Mouse (Mus musculus): Measurements from ENCODE around the gene Nxpe5. TPM values are rescaled to one million over a fixed set of nuclear protein-coding genes. Genes with fewer than 3 reads are reported as not detected.

The Nxpe5 gene
- polyA plus RNA-seq, 1 experiment from 2014 or later, result not detected

DNA sequence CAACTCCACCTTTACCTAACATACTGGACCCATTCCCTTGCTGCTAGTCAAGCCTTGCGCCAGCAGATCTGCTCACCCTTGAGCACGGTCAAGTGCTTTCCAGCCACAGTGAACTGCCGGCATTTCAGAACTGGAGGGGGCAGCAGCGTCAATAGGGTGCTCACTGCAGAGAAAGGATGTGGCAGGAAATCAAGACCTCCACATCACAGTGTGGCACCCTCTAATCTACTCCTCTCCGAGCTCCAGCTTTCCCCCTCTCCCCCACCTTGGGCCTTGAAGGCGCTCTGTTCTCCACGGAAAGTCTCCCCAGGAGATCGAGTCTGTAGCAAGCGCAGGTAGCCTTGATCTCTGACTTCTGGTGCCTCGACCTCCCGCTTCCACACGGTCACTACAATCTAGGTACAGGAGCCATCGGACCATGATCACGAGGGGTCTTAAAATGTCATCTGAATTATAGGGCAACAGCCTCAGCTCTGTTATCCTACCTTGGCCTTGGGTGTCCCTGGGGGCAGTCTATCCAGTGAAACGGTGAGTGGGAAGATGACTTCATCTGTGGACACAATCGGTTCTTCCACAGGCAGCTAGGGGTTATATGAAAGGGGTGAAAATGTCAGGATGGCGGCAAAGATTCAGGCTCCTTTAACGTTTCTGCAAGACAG, 37.0 kb downstream of the Nxpe5 start:
- Histone ChIP-seq H3K9ac (peak overlapping the region; percentile 97), H3K27me3 (replicated peaks) (no peaks in the 10 kb centered on the region), H3K4me1 (replicated peaks) (peaks cover 57% of the 10 kb centered on the region), H3K4me2 (peak overlapping the region; percentile 99), H3K27ac (ENCODE audit: poor library complexity, severe bottlenecking) (no peak overlapping the region), H3K4me3 (peak overlapping the region; percentile 95), H3K9me3 (replicated peaks) (no peaks in the 10 kb centered on the region), H3K36me3 (peaks cover 52% of the 10 kb centered on the region)
- ATAC-seq (ENCODE audit: insufficient number of reproducible peaks, low FRiP score), result no peak
- WGBS, result 56% methylated on average over 18 of the region's 18 CpGs

- peak within 1 kb of the TSS; percentile 99 for H3K4me2 ChIP-seq
- whole genome bisulfite sequencing, result under 1% methylated on average over 70 of the region's 71 CpGs
- peak within 1 kb of the TSS; percentile 67 for H3K27ac ChIP-seq (ENCODE audit: poor library complexity, severe bottlenecking)
- H3K27me3 ChIP-seq (replicated peaks), result no peaks in the 10 kb centered on the region
- peaks cover 48% of the 10 kb centered on the region for H3K36me3 ChIP-seq
- peaks cover 53% of the 10 kb centered on the region for H3K4me1 ChIP-seq (replicated peaks)
- H3K4me3 ChIP-seq, result peak within 1 kb of the TSS; percentile 95
- H3K9ac ChIP-seq, result peak within 1 kb of the TSS; percentile 97
- ATAC-seq (ENCODE audit: insufficient number of reproducible peaks, low FRiP score), result peak; percentile 89
- H3K9me3 ChIP-seq (replicated peaks), result no peaks in the 10 kb centered on the region
These were observed 37.8 kb downstream of the Nxpe5 start, which contains the start of gene BC037034 for GRCm38 (mm10) chr5:138263260-138264206. BC037034 (minus strand) TSS chr5:138264033.

- no peak for ATAC-seq (ENCODE audit: insufficient number of reproducible peaks, low FRiP score)
- WGBS, result 13% methylated on average over 6 of the region's 6 CpGs
- Histone ChIP-seq H3K4me3 (peak overlapping the region; percentile 95), H3K9me3 (replicated peaks) (no peaks in the 10 kb centered on the region), H3K4me2 (peak overlapping the region; percentile 99), H3K36me3 (peaks cover 42% of the 10 kb centered on the region), H3K27ac (ENCODE audit: poor library complexity, severe bottlenecking) (no peak overlapping the region), H3K9ac (peak overlapping the region; percentile 97), H3K27me3 (replicated peaks) (no peaks in the 10 kb centered on the region), H3K4me1 (replicated peaks) (peaks cover 48% of the 10 kb centered on the region)
These were observed 38.5 kb downstream of the Nxpe5 start for GRCm38 (mm10) chr5:138264207-138264578.

DNA sequence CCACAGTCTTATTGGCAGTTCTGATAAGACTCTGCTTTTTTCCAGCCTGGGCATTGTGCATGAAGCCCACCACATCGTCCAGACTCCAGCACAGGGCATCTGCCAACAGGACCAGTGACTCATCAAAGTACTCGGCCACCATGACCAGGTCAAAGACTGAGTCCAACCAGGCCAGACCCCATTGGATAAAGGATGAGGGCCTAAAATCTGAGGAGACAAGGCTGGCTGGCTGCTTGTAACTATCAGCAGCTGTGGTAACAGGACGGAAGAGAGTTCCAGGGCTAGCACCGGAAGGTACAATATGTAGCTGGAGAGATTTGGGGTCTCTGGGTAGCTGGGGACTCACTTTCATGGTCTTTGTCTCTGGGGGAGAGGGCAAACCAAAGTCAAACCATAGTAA, 40.0 kb downstream of the Nxpe5 start:
- Histone ChIP-seq H3K9me3 (replicated peaks) (no peaks in the 10 kb centered on the region), H3K9ac (no peak overlapping the region), H3K4me3 (no peak overlapping the region), H3K36me3 (peaks cover 27% of the 10 kb centered on the region), H3K4me1 (replicated peaks) (peaks cover 33% of the 10 kb centered on the region), H3K27me3 (replicated peaks) (peaks cover 3% of the 10 kb centered on the region; the same call in 1 of the 2 replicates), H3K27ac (ENCODE audit: poor library complexity, severe bottlenecking) (no peak overlapping the region), H3K4me2 (no peak overlapping the region)
- ATAC-seq (ENCODE audit: insufficient number of reproducible peaks, low FRiP score), result no peak
- WGBS, result 88% methylated on average over 4 of the region's 4 CpGs

DNA sequence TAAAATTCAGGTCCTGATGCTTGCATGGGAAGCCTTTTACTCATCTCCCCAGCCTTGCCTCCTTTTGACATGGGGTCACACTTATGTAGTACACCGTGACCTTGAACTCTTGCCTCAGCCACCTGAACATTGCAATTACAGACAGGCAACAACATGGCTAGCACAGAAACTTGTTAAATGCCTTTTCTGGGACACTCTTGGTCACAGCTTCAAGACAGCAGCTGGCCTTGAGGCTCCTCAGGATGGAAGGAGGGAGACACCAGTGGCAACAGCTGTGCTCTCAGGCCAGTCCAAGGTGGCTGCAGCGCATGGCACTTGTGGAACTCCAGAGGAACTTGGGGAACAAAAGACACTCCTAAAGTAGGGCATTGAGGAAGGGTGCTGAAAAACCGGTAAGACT, 41.4 kb downstream of the Nxpe5 start:
- H3K4me3 ChIP-seq, result no peak overlapping the region
- no peak for ATAC-seq (ENCODE audit: insufficient number of reproducible peaks, low FRiP score)
- peaks cover 17% of the 10 kb centered on the region for H3K27me3 ChIP-seq (replicated peaks)
- no peak overlapping the region for H3K4me2 ChIP-seq
- peaks cover 29% of the 10 kb centered on the region for H3K4me1 ChIP-seq (replicated peaks)
- H3K36me3 ChIP-seq, result peaks cover 13% of the 10 kb centered on the region; the same call in 1 of the 2 replicates
- no peaks in the 10 kb centered on the region for H3K9me3 ChIP-seq (replicated peaks)
- H3K9ac ChIP-seq, result no peak overlapping the region
- no peak overlapping the region for H3K27ac ChIP-seq (ENCODE audit: poor library complexity, severe bottlenecking)
- whole genome bisulfite sequencing, result 82% methylated on average over 3 of the region's 3 CpGs

DNA sequence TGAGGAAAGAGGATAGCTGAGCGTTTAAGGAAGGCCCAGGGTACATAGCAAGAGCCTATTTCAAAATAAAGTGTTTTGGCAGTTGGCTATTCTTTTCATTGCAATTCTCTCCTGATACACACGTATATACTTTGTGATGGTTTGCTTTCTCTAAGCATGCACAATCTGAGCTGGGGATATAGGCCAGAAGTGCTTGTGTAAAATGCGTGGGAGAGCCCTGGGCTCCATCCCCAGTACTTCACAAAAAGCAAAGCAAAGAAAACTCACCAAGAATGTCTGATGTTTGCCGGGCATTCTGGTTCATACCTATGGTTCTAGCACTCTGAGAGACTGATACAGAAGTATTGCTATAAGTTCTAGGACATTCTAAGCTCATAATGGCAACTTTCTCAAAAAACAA, 43.3 kb downstream of the Nxpe5 start:
- no peak overlapping the region for H3K4me2 ChIP-seq
- H3K4me1 ChIP-seq (replicated peaks), result peaks cover 19% of the 10 kb centered on the region
- H3K36me3 ChIP-seq, result peaks cover 13% of the 10 kb centered on the region; the same call in 1 of the 2 replicates
- 61% methylated on average over 4 of the region's 4 CpGs for WGBS
- no peak overlapping the region for H3K4me3 ChIP-seq
- H3K9ac ChIP-seq, result no peak overlapping the region
- no peak for ATAC-seq (ENCODE audit: insufficient number of reproducible peaks, low FRiP score)
- no peaks in the 10 kb centered on the region for H3K9me3 ChIP-seq (replicated peaks)
- peaks cover 26% of the 10 kb centered on the region for H3K27me3 ChIP-seq (replicated peaks)
- no peak overlapping the region for H3K27ac ChIP-seq (ENCODE audit: poor library complexity, severe bottlenecking)

- H3K4me1 ChIP-seq (replicated peaks), result peaks cover 24% of the 10 kb centered on the region
- no peak overlapping the region for H3K4me3 ChIP-seq
- H3K27me3 ChIP-seq (replicated peaks), result peaks cover 30% of the 10 kb centered on the region
- no peak overlapping the region for H3K4me2 ChIP-seq
- no peaks in the 10 kb centered on the region for H3K9me3 ChIP-seq (replicated peaks)
- 44% methylated on average over 3 of the region's 3 CpGs for WGBS
- H3K9ac ChIP-seq, result no peak overlapping the region
- peaks cover 7% of the 10 kb centered on the region; the same call in 1 of the 2 replicates for H3K36me3 ChIP-seq
- no peak for ATAC-seq (ENCODE audit: insufficient number of reproducible peaks, low FRiP score)
- no peak overlapping the region for H3K27ac ChIP-seq (ENCODE audit: poor library complexity, severe bottlenecking)
These were observed 45.5 kb downstream of the Nxpe5 start for GRCm38 (mm10) chr5:138271232-138271631.

DNA sequence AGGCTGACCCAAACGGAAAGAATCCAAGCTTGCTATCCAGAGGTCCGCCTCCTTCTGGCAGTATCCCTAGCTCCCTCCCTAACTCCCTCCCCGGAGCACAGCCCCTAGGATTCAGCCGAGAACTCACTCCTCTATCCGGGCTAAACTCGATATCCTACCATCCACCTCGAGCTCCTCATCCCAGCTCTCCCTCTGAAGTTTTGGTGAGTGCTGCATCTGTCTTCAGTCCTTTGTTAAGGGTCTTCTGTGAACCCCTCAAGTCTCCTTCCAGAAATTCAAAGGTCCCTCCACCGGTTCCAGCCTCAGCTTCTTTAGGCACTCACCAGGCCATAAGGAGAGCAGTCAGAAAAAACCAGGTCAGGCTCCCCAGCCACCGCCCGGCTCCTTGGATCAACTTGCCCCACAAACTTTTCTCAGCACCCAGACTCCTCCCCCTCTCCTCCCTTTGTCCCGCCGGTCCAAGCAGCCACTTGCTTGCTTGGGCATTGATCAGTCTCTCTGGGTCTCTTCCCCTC, 46.8 kb downstream of the Nxpe5 start, which contains the start of gene Gal3st4:
Gene Gal3st4, minus strand, starts transcription at position 432 of the 515 bp plus-strand sequence.
- WGBS, result 1% methylated on average over 12 of the region's 12 CpGs
- H3K27ac ChIP-seq (ENCODE audit: poor library complexity, severe bottlenecking), result no peak within 1 kb of the TSS
- ATAC-seq (ENCODE audit: insufficient number of reproducible peaks, low FRiP score), result no peak
- peaks cover 24% of the 10 kb centered on the region for H3K4me1 ChIP-seq (replicated peaks)
- peak within 1 kb of the TSS; percentile 21 for H3K9ac ChIP-seq
- no peaks in the 10 kb centered on the region for H3K9me3 ChIP-seq (replicated peaks)
- peak within 1 kb of the TSS; percentile 2; the same call in 1 of the 2 replicates for H3K4me3 ChIP-seq
- H3K27me3 ChIP-seq (replicated peaks), result peaks cover 30% of the 10 kb centered on the region
- peaks cover 11% of the 10 kb centered on the region for H3K36me3 ChIP-seq
- H3K4me2 ChIP-seq, result peak within 1 kb of the TSS; percentile 54

DNA sequence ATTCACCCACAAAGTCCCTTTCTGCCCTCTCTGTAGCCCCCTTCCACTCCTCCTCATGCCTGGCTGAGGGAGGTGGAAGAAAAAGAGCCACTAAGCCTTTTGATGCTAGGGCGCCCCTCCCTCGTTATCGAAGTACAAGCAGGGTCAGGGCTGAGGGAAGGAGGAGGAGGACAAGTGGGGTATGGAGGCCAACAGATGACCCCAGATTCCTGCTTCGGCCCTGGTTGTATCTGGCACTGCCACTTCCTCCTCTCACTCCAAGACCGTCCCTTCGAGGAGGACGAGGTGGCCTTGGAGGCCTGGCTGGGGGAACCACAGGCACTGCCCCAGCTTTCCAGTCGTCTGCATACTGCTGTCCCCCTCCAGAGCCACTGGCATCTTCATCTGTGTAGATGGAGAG, 48.5 kb downstream of the Nxpe5 start:
- H3K4me2 ChIP-seq, result no peak overlapping the region
- H3K27me3 ChIP-seq (replicated peaks), result peaks cover 30% of the 10 kb centered on the region
- H3K9me3 ChIP-seq (replicated peaks), result no peaks in the 10 kb centered on the region
- peaks cover 12% of the 10 kb centered on the region for H3K36me3 ChIP-seq
- no peak for ATAC-seq (ENCODE audit: insufficient number of reproducible peaks, low FRiP score)
- peaks cover 29% of the 10 kb centered on the region for H3K4me1 ChIP-seq (replicated peaks)
- H3K27ac ChIP-seq (ENCODE audit: poor library complexity, severe bottlenecking), result no peak overlapping the region
- no peak overlapping the region for H3K4me3 ChIP-seq
- H3K9ac ChIP-seq, result no peak overlapping the region
- WGBS, result 78% methylated on average over 8 of the region's 8 CpGs

- H3K9me3 ChIP-seq (replicated peaks), result 0 out of 2 replicates have a peak, but pooled peaks cover 2% of the 10 kb centered on the region
- peak overlapping the region; percentile 62 for H3K4me2 ChIP-seq
- no peak for ATAC-seq (ENCODE audit: insufficient number of reproducible peaks, low FRiP score)
- no peak overlapping the region for H3K27ac ChIP-seq (ENCODE audit: poor library complexity, severe bottlenecking)
- peaks cover 30% of the 10 kb centered on the region for H3K4me1 ChIP-seq (replicated peaks)
- peak overlapping the region; percentile 32 for H3K4me3 ChIP-seq
- H3K9ac ChIP-seq, result peak overlapping the region; percentile 69
- peaks cover 30% of the 10 kb centered on the region for H3K27me3 ChIP-seq (replicated peaks)
- peaks cover 12% of the 10 kb centered on the region for H3K36me3 ChIP-seq
- 24% methylated on average over 41 of the region's 41 CpGs for WGBS
These were observed 49.7 kb downstream of the Nxpe5 start for GRCm38 (mm10) chr5:138275216-138276050.
